Mouse (Mus musculus) intestine, postnatal 0 days (tissue): Measurements from ENCODE around the gene Epdr1. TPM values are rescaled to one million over a fixed set of nuclear protein-coding genes. Genes with fewer than 3 reads are reported as not detected.
A peak's percentile ranks its signal among the peaks of the same experiment; 100 is the strongest.

Source experiments
- ATAC-seq: fragments of 200-750 bp; cut with Nextera tagmentation; 2 replicates; pipeline ENCODE4 v1.8.0; 2017; ENCODE audit warnings: mild to moderate bottlenecking, moderate TSS enrichment, moderate library complexity
- H3K27ac ChIP-seq: fragments of 300-500 bp; sonication (generic); 2 replicates; pipeline ENCODE4 v1.5.1; 2014; ENCODE audit warnings: mild to moderate bottlenecking, low read depth, low read length, moderate library complexity
- H3K27me3 ChIP-seq: fragments of 300-500 bp; sonication (generic); replicated peaks from 2 replicates; pipeline ENCODE4 v1.6.1; 2014; ENCODE audit warnings: low read length, mixed read lengths; ENCODE audit not compliant: control insufficient read depth, insufficient read depth
- H3K36me3 ChIP-seq: fragments of 300-500 bp; sonication (generic); 2 replicates; pipeline ENCODE4 v1.6.1; 2014; ENCODE audit warnings: mild to moderate bottlenecking, moderate library complexity; ENCODE audit not compliant: control insufficient read depth, insufficient read depth
- H3K4me1 ChIP-seq: fragments of 300-500 bp; sonication (generic); replicated peaks from 2 replicates; pipeline ENCODE4 v1.6.1; 2014; ENCODE audit warnings: antibody characterized with exemption, low read length, mixed read lengths; ENCODE audit not compliant: control insufficient read depth, insufficient read depth
- H3K4me2 ChIP-seq: fragments of 300-500 bp; sonication (generic); replicated peaks from 2 replicates; pipeline ENCODE4 v1.6.1; 2014; ENCODE audit warnings: low read depth, mild to moderate bottlenecking, moderate library complexity
- H3K4me3 ChIP-seq: fragments of 300-500 bp; sonication (generic); 2 replicates; pipeline ENCODE4 v1.5.1; 2014; ENCODE audit warnings: low read depth, low read length
- H3K9ac ChIP-seq: fragments of 300-500 bp; sonication (generic); 2 replicates; pipeline ENCODE4 v1.6.1; 2014; ENCODE audit warnings: mild to moderate bottlenecking, low read depth, low read length
- H3K9me3 ChIP-seq: fragments of 300-500 bp; sonication (generic); 2 replicates; pipeline ENCODE4 v1.6.1; 2016; ENCODE audit warnings: mixed run types; ENCODE audit not compliant: control insufficient read depth
- CTCF ChIP-seq: sonication (generic); IDR thresholded peaks from 2 replicates; pipeline ENCODE4 v1.5.1; 2016; ENCODE audit warnings: low read depth, mild to moderate bottlenecking, control low read depth, antibody characterized with exemption, moderate library complexity
- WGBS: fragments of 180-500 bp; shearing (Covaris S2); extraction: QIAGEN DNeasy Blood & Tissue Kit; methylation state at CpG from one replicate; pipeline ENCODE4 v1.1.7; 2014; 5-methylcytosine and 5-hydroxymethylcytosine counted together
- polyA plus RNA-seq: library from polyadenylated mRNA; unstranded; fragments of >200 nt; fragmentation: Nextera tagmentation; extraction: Ambion mirVana; gene quantifications from 2 replicates; pipeline ENCODE4 v1.2.1, GENCODE M21; 2015

Gene Epdr1
- polyA plus RNA-seq, 1 experiment from 2014 or later = 10.8 TPM

DNA sequence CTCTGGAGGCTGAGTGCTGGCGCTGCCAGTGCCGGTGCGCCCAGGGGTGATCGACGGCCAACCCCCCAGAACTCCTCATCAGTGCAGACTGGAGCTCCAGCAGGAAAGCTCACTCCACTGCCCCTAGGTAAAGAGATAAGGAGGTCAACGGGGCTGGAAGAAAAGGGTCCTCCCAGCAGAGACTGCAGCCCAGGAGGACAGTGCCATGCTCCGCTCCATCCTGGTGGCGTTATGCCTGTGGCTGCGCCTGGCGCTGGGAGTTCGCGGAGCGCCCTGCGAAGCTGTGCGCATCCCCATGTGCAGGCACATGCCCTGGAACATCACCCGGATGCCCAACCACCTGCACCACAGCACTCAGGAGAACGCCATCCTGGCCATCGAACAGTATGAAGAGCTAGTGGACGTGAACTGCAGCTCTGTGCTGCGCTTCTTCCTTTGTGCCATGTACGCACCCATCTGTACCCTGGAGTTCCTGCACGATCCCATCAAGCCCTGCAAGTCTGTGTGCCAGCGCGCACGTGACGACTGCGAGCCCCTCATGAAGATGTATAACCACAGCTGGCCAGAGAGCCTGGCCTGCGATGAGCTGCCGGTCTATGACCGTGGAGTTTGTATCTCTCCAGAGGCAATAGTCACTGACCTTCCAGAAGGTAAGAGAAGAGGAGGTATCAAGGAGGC lies 3.6 kb upstream of the Epdr1 start:
- H3K4me3 ChIP-seq = peak overlapping the region; percentile 41
- H3K4me2 ChIP-seq = peak overlapping the region; percentile 82
- no peak for ATAC-seq
- no peaks in the 10 kb centered on the region for H3K36me3 ChIP-seq
- H3K9me3 ChIP-seq = no peaks in the 10 kb centered on the region
- peaks cover 17% of the 10 kb centered on the region for H3K27me3 ChIP-seq
- H3K4me1 ChIP-seq = peaks cover 13% of the 10 kb centered on the region; the same call in 1 of the 2 replicates
- no peak overlapping the region for H3K27ac ChIP-seq
- 24% methylated on average over 30 of the region's 30 CpGs for WGBS
- no peak for TF ChIP-seq CTCF
- 0 out of 2 replicates have a peak overlapping the region, but pooled peaks have one; percentile 26 for H3K9ac ChIP-seq

DNA sequence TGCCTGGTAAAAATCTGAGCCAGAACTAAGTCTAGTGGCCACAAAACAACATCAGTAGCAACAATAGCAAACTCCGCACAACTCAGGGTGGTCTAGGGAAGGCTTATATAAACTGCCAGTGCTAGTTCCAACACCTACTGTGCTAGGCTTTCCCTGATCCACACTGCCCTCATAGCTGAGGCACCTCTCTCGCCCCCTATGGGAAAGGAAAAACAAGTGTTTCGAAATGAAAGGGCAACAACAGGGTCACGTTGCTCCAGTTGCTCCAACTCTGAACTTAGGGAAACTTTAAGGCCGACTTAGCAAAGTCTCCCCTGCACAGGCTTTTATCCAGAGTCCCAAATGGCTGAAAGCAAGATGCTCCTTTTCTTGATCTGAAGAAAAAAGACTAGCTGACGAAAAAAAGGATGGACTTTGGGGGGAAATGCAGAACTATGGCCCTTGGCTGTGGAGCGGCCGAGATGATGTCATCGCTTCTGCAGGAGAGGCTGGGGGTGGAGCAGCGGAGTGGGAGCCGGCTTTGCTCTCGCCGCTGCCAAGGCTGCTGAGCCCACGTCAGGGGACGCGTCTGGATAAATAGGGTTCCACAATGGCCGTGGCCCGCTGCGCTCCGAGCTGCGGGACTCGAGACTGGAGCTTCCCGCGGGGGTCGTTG lies 3.0 kb upstream of the Epdr1 start, which contains the start of gene Sfrp4:
Gene Sfrp4 (plus strand): TSS at position 532 of the 655 bp plus-strand sequence.
- H3K27ac ChIP-seq = no peak within 1 kb of the TSS
- 0 out of 2 replicates have a peak, but pooled peaks have one; percentile 25 for ATAC-seq

GRCm38 (mm10) chr13:19618841-19619215 lies 899 bp downstream of the Epdr1 start:
- no peaks in the 10 kb centered on the region for H3K36me3 ChIP-seq
- 9% methylated on average over 5 of the region's 5 CpGs for WGBS
- peak; percentile 52; the same call in 1 of the 2 replicates for ATAC-seq
- peak overlapping the region; percentile 99 for H3K4me2 ChIP-seq
- H3K9me3 ChIP-seq = no peaks in the 10 kb centered on the region
- no peak overlapping the region for H3K27ac ChIP-seq
- peaks cover 13% of the 10 kb centered on the region; the same call in 1 of the 2 replicates for H3K4me1 ChIP-seq
- no peak for TF ChIP-seq CTCF
- H3K9ac ChIP-seq = peak overlapping the region; percentile 74
- H3K27me3 ChIP-seq = peaks cover 9% of the 10 kb centered on the region
- H3K4me3 ChIP-seq = peak overlapping the region; percentile 60

More for the DNA sequence above, 3.0 kb upstream of the Epdr1 start, which contains the start of gene Sfrp4:
- peaks cover 13% of the 10 kb centered on the region; the same call in 1 of the 2 replicates for H3K4me1 ChIP-seq
- 0 out of 2 replicates have a peak within 1 kb of the TSS, but pooled peaks have one; percentile 26 for H3K9ac ChIP-seq
- H3K9me3 ChIP-seq = no peaks in the 10 kb centered on the region
- WGBS = 4% methylated on average over 25 of the region's 25 CpGs
- H3K4me3 ChIP-seq = peak within 1 kb of the TSS; percentile 41
- H3K27me3 ChIP-seq = peaks cover 17% of the 10 kb centered on the region
- TF ChIP-seq CTCF = peak; percentile 63
- no peaks in the 10 kb centered on the region for H3K36me3 ChIP-seq
- peak within 1 kb of the TSS; percentile 82 for H3K4me2 ChIP-seq

GRCm38 (mm10) chr13:19618081-19618480 lies 1.6 kb downstream of the Epdr1 start:
- no peak for ATAC-seq
- Histone ChIP-seq H3K9me3 (no peaks in the 10 kb centered on the region), H3K9ac (no peak overlapping the region), H3K4me3 (no peak overlapping the region), H3K27me3 (peaks cover 2% of the 10 kb centered on the region), H3K27ac (no peak overlapping the region), H3K36me3 (no peaks in the 10 kb centered on the region), H3K4me1 (peaks cover 10% of the 10 kb centered on the region; the same call in 1 of the 2 replicates), H3K4me2 (no peak overlapping the region)
- no peak for TF ChIP-seq CTCF
- WGBS = 94% methylated on average over 4 of the region's 4 CpGs

- H3K4me3 ChIP-seq = no peak overlapping the region
- no peak for TF ChIP-seq CTCF
- H3K27ac ChIP-seq = no peak overlapping the region
- no peak overlapping the region for H3K9ac ChIP-seq
- no peaks in the 10 kb centered on the region for H3K27me3 ChIP-seq
- H3K36me3 ChIP-seq = no peaks in the 10 kb centered on the region
- no peak for ATAC-seq
- no peaks in the 10 kb centered on the region for H3K9me3 ChIP-seq
- H3K4me1 ChIP-seq = peaks cover 7% of the 10 kb centered on the region; the same call in 1 of the 2 replicates
- 84% methylated on average over 1 of the region's 1 CpGs for WGBS
- H3K4me2 ChIP-seq = no peak overlapping the region
These were observed 5.4 kb downstream of the Epdr1 start for GRCm38 (mm10) chr13:19614311-19614710.

DNA sequence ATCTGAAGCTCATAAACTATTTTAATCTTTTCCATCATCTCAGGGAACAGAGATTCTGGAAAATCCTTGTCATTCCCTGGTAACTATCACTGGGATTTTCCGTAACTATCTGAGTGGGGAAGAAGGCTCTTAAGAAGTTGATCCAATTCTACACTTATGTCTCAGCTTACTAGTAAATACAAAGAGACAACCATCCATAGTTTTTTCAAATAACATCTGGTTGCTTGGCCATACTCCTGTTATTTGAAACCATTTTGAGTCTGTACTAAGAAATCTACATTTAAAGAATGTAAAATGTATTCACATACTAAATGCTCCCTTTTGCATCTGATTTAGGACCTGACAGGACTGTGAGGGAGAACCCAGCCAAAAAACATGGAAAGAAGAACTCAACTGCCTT lies 6.3 kb downstream of the Epdr1 start:
- Histone ChIP-seq H3K36me3 (no peaks in the 10 kb centered on the region), H3K4me1 (no peaks in the 10 kb centered on the region), H3K9me3 (no peaks in the 10 kb centered on the region), H3K27ac (no peak overlapping the region), H3K4me2 (no peak overlapping the region), H3K4me3 (no peak overlapping the region), H3K9ac (no peak overlapping the region), H3K27me3 (no peaks in the 10 kb centered on the region)
- no peak for TF ChIP-seq CTCF
- ATAC-seq = no peak
- 67% methylated on average over 1 of the region's 1 CpGs for WGBS
